Mouse (Mus musculus): ENCODE data around the gene Sv2c. TPM values are rescaled to one million over a fixed set of nuclear protein-coding genes. Genes with fewer than 3 reads are reported as not detected.

Sv2c gene
- polyA plus RNA-seq, 1 experiment from 2014 or later = 2.6 TPM

GRCm38 (mm10) chr13:95912157-95913045, 220.0 kb downstream of the Sv2c start:
- Histone ChIP-seq H3K4me2 (replicated peaks) (no peak overlapping the region), H3K36me3 (no peaks in the 10 kb centered on the region), H3K9me3 (no peaks in the 10 kb centered on the region), H3K4me3 (replicated peaks) (no peak overlapping the region), H3K9ac (no peak overlapping the region), H3K4me1 (replicated peaks) (no peaks in the 10 kb centered on the region), H3K27ac (no peak overlapping the region), H3K27me3 (replicated peaks) (no peaks in the 10 kb centered on the region)
- 80% methylated on average over 11 of the region's 11 CpGs for WGBS
- ATAC-seq = no peak

- no peak overlapping the region for H3K4me3 ChIP-seq (replicated peaks)
- ATAC-seq = no peak
- WGBS = 70% methylated on average over 9 of the region's 9 CpGs
- no peaks in the 10 kb centered on the region for H3K9me3 ChIP-seq
- no peak overlapping the region for H3K9ac ChIP-seq
- no peak overlapping the region for H3K4me2 ChIP-seq (replicated peaks)
- no peaks in the 10 kb centered on the region for H3K27me3 ChIP-seq (replicated peaks)
- H3K27ac ChIP-seq = no peak overlapping the region
- no peaks in the 10 kb centered on the region for H3K36me3 ChIP-seq
- H3K4me1 ChIP-seq (replicated peaks) = no peaks in the 10 kb centered on the region
Measured at GRCm38 (mm10) chr13:95910270-95910669, 222.1 kb downstream of the Sv2c start.

DNA sequence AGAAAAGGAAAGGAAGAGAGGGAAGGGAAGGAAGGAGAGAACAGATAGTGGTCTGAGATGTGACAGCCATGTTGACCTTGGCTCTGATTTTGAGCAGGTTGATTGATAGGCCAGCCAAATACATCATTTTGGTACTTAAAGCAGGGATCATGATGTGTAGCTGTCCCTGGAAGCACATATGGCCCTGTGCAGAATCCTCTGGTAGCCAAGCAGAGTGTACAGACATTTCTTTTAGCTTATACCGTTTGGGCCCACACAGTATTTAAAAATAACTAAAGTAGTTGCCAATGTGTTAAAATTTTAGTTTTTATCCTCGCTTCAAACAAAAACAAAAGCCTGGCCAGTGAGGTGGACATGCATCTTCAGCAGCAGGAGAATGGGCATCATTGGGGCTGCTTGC, 223.1 kb downstream of the Sv2c start:
- ATAC-seq = no peak
- WGBS = 76% methylated on average over 2 of the region's 2 CpGs

More for the DNA sequence above, 223.1 kb downstream of the Sv2c start:
- Histone ChIP-seq H3K27me3 (replicated peaks) (no peaks in the 10 kb centered on the region), H3K9ac (no peak overlapping the region), H3K36me3 (no peaks in the 10 kb centered on the region), H3K4me3 (replicated peaks) (no peak overlapping the region), H3K4me1 (replicated peaks) (no peaks in the 10 kb centered on the region), H3K4me2 (replicated peaks) (no peak overlapping the region), H3K27ac (no peak overlapping the region), H3K9me3 (no peaks in the 10 kb centered on the region)

Other genes starting within 250 kb of the Sv2c start
- 27.3 and 28.6 TPM in 2 replicates for gene Iqgap2, start 240.7 kb downstream of the Sv2c start, polyA plus RNA-seq (2015; fragmentation: Nextera tagmentation; extraction: Ambion mirVana)
- 21.0 and 24.1 TPM in 2 replicates for gene Gm20075, start 51.2 kb downstream of the Sv2c start, polyA plus RNA-seq (2015; fragmentation: Nextera tagmentation; extraction: Ambion mirVana)
- not detected in 2 replicates for gene Gm17190, start 50.5 kb downstream of the Sv2c start, polyA plus RNA-seq (2015; fragmentation: Nextera tagmentation; extraction: Ambion mirVana)